Mouse (Mus musculus): Measurements from ENCODE around the gene Fam173a.
"Not testable (repeated sequence)": the region's sequence is repeated elsewhere in the genome, so short reads cannot be mapped to it uniquely, and the experiment has no call there.

The Fam173a gene

DNA sequence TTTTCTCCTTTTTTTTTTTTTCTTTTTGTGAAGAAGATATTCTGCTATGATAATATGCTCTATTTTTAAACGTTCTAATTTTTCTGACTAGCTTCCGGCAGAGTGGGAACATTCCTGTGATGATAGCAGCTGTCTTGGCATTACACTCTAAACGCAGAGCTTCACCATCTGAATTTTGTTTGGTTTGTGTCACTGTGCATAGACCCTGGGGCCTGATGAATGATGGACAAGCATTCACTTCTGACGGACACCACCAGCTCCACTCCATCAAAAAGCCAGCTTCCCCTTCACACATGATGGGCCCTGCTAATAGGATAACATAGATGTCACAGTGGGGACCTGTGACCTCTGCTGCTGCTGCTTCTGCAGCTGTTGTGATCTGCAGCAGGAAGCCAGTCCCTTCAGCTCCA, 31.1 kb downstream of the Fam173a start:
- no peak for DNase-seq (ENCODE audit: low read depth, low spot score)

DNA sequence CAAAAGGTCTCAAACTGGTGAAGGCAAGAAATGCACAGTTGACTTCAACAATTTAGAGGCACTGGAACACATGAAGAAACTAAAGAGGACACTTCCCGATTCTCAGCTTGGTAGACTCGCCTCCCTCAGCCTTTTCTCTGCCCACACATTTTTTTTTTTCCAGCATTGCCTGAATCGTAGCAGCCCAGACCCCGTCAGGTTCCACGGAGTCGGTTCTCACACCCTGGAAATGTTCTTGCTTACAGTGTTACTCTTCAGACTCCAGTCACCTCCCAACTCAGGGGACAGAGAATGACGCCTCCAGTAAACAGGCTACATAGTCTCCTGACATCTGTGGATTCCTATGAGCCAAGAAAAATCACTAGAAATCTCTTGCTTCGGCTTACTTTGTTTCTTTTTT, 32.6 kb downstream of the Fam173a start:
- DNase-seq (ENCODE audit: low read depth, low spot score) = no peak

DNA sequence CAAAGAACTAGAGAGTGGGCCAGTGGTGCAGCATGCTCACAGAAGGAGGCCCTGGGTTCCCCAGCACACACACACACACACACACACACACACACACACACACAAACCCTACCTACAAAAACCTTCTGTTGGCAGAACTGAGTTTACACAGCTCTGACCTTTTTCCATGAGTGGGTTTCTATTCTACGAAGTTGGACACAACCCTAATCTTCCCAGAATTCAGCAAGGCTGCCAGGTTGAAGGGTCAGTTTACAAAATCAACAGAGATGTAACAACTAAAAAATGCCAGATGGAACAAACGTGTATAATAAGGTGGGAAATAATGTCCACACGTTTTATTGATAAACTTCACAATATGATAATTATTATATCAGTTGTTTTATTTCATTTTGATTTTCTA, 35.0 kb downstream of the Fam173a start:
- peak; percentile 54 for DNase-seq (ENCODE audit: low read depth, low spot score)

DNA sequence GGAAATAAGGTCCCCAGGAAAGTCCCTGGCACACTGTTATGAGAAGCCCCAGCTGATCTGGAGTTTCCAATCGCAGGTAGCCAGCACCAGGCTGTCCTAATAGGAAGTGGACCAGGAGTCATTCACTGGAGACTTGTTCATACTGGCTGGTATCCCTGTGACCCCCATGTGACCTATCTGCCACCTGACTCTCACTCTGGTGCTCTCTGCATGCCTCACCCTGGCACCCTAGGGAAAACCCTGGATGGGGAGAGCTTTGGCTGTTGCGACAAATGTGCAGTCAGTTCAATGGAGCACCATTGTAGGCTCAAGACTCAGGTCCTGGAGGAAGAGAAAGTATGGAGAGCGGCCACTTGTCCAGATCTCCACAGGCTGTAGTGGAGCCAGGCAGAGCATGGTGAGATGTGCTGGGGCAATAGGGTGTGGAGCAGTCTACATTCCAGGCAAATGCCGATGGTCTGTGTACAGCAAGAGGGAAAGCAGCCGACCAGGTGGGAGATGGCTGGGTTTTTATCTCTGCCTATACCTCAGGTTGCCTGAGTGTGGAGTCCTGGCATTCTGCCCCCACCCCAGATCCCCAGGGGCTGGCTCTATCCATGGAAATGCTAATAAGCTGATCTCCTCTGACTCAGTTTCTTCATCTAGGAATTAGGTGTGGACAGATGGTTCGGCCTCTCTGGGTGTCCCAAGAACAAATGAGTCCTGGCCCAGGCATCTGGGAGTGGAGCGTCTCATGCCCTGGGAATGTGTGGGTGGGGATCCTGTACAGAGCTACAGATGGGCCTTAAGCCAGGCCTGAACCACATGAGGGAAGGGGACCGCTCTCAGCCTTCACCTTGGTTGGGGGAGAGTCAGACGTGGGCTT, 36.1 kb downstream of the Fam173a start:
- DNase-seq (ENCODE audit: low read depth, low spot score) = peak; percentile 97

DNA sequence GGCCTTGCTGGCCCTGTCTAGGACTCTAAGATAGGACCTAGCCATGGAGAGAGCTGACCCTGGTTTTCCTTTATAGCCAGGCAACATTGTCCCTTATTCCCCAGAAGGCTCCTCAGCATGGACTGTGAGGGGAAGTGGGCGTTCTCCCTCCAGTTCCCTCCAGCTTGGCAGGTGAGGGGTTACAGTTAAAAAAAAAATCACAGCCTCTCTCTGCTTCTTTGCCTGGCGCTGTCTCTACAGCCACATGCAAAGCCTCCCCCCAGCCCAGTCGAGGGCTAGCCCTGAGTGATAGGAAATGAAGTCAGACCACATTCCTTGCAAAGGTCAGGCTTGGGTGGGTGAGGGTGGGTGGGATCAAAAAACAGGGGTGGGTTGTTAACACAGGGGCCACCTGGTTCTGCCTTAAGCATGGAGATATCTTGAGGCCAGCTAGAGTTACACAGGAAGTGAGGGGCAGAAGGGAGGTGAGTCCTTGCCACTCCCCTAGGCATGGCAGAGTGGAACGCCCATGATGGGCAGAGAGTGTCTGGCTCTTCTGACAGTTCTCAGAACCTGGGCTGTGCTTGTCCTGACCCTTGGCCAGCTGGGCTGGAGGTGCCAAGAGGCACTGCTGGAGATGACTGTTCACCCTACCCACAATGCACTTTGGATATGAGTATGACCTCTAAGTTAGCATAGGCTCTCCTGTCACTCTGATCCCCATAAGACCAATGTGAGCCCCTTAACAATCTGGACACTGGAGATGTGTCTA, 36.9 kb downstream of the Fam173a start:
- peak; percentile 70 for DNase-seq (ENCODE audit: low read depth, low spot score)

DNA sequence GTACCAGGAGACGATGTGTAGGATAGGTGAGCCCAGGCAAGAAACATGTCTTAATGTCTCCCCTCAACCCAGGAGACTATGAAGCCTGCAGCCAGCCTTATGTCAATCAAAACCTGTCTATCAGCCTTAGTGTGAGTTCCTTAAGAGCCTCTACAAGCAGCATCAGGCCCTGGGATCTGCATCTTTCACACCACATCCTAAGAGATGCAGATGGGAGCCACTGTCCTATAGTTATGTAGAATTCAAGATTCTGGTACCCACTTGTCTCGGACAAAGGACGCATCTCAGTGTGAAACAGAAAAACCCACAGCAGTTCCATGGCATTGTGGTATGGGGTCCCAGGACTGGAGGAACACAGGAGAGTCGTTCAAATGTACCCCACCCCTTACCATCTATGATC, 37.6 kb downstream of the Fam173a start:
- no peak for DNase-seq (ENCODE audit: low read depth, low spot score)

DNA sequence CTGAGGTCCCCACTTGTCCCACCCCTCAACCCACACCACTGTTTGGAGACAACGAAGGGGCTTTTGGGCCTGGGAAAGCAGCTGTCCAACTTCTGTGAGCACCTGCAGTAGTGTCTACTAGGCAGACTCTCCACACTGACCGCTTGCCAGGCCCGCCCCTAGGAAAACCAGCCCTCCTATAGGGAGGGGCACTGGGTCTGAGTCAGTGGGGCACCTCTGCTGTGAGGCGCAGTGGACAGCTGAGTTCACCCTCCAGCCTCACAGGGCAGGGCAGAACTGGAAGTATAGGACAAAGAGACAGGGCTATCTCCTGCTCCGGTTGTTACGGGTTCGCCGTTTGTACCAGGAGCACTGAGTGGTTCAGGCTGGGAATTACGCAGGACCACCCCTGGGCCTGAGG, 38.5 kb downstream of the Fam173a start, which contains the start of gene Msln:
Gene Msln (minus strand): TSS at position 138 of the 400 bp plus-strand sequence.
- DNase-seq (ENCODE audit: low read depth, low spot score) = peak; percentile 86

DNA sequence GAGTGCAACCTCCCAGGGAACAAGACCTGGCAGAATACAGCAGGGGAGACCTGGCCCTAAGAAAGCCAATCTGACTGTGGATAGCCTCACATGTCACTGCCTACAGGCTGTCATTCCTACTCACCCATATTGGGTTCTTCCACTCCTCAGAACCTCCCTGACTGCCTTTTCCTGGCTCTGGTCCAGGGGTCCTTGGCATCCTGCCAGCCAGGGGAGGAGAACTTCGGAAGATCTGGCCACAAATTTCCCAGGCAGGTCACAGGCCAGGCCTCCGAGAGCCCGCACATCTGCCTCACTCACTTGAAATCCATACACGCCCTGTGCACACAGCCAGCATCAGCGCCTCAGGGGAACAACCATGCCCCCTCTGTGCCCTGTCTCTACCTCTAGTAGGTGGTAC, 41.3 kb downstream of the Fam173a start:
- DNase-seq (ENCODE audit: low read depth, low spot score) = peak; percentile 83

DNA sequence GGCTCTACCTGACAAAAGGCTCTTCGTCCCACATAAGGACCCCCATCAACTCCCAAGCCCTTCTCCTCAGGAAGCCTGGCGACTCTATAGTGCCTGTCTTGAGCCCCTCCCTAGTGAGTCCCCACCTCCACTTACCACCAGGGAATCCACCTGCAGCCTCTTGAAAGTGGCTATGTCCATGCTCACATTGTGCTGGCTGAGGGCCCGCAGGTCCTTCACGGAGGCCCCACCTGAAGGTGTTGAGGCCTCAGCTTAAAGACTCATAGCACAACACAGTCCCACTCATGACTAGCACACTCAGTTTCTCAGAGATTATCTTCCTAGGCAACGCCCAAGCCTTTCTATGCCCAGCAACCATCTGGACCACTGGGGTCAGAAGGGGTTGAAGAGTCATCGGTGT, 43.4 kb downstream of the Fam173a start:
- no peak for DNase-seq (ENCODE audit: low read depth, low spot score)

DNA sequence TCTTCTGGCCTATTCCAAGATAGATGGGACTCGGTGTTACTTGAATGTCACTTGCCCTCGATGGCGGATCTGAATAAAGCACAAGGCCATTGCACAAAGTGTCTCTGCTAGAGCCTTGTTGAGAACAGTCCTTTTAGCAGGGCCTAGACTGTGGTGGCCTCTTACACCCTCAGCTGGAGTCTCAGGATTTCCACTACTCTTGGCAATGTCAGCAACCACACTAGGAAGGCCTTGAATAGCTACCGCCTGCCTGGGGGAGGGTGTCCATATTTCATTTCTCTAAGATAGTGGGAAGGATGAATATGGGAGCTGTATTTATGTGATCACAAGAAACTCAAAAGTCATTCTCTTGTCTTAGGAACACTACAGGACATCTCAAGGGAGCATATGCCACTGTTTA, 44.5 kb downstream of the Fam173a start:
- no peak for DNase-seq (ENCODE audit: low read depth, low spot score)

DNA sequence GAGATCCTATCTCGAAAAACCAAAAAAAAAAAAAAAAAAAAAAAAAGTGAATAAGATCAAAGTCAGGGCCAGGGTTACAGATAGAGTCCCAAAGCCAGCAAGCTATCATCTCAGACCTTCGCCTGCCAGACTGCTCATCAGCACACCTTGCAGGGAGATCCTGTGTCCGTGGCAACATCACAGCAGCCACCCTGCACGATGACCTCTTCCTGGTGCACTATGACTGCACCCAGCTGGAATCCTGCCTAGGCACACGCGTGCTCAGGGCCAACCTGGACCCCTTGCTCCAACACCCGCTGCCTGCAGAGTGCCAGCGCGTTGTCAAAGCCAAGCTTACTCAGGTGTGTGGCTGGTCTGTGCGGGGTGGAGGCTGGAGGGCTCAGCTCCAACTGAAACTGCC, 48.4 kb downstream of the Fam173a start:
- DNase-seq (ENCODE audit: low read depth, low spot score) = no peak

DNA sequence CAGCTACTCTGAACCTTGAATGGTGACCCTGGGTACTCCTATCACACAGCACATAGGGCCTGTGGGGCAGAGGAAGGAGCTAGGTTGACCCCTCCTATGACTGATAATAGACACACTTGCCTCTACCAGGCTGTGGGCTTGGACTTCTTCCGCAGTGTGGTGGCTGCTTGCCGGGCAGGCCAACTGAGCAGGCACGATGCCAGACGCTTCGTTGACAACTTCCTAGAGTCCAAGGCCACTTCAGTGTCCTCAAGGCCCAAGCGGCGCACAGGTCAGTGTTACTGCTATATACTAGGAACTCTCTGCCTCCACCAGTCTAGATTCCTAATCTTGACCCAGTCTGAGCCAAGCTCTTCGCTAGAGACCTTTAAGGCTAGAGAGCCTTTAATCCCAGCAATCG, 48.9 kb downstream of the Fam173a start:
- no peak for DNase-seq (ENCODE audit: low read depth, low spot score)

DNA sequence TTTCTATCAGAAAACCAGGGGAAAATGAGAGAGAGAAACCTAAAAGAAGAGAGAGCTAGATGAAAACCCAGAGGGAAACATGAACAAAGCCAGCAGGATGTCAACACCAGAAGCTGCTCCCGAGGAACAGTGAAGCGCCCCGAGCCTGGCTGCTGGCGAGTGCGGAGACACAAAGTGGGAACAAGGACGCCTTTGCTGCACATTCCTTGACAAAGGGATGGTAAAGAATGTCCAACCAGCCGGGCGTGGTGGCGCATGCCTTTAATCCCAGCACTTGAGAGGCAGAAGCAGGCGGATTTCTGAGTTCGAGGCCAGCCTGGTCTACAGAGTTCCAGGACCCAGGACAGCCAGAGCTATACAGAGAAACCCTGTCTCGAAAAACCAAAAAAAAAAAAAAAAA, 51.2 kb downstream of the Fam173a start:
- not testable (repeated sequence) for DNase-seq (ENCODE audit: low read depth, low spot score)

Measured in 3T3-L1 (cell line).